Mouse (Mus musculus): Measurements from ENCODE around the gene Mybbp1a. TPM values are rescaled to one million over a fixed set of nuclear protein-coding genes. Genes with fewer than 3 reads are reported as not detected.

Mybbp1a gene
- 84.6 and 86.2 TPM in 2 replicates for polyA plus RNA-seq (2015; fragmentation: Nextera tagmentation; extraction: Ambion mirVana)

DNA sequence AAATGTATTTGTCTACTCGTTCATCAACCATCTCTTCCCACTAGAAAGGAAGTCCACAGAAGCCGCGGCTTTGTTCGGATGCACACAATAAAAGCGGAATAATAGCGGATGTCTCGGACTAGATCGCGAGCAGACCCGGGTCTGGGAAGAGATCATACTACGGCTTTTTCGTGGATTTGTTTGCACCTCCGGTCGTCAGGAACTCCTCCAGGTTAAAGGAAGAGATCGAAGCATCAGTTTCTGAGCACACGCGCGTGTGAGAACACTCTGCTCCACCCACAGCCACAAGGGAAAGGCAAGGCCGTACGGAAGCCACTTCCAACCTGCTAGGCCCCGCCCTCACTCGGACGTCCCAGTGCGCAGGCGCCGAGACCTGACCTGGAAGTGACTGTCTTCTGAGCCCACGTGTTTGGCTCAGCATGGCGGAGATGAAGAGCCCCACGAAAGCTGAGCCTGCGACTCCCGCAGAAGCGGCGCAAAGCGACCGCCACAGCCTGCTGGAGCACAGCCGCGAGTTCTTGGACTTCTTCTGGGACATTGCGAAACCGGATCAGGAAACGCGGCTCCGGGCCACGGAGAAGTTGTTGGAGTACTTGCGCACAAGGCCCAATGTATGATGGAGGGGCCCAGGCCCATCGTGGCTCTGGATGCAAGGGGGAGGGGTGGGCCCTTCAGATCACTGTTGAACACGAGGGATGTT is at the start of gene Mybbp1a:
Mybbp1a (plus strand) TSS at position 391 of the 700 bp plus-strand sequence.
- H3K36me3 ChIP-seq = peaks cover 38% of the 10 kb centered on the region
- under 1% methylated on average over 46 of the region's 46 CpGs for WGBS
- peak within 1 kb of the TSS; percentile 89 for H3K9ac ChIP-seq (replicated peaks)
- ATAC-seq = peak; percentile 94
- H3K4me1 ChIP-seq (replicated peaks) = peaks cover 17% of the 10 kb centered on the region
- no peaks in the 10 kb centered on the region for H3K9me3 ChIP-seq
- H3K4me2 ChIP-seq (replicated peaks) = peak within 1 kb of the TSS; percentile 98
- peak within 1 kb of the TSS; percentile 79 for H3K4me3 ChIP-seq (replicated peaks)
- H3K27ac ChIP-seq = peak within 1 kb of the TSS; percentile 94
- no peaks in the 10 kb centered on the region for H3K27me3 ChIP-seq

DNA sequence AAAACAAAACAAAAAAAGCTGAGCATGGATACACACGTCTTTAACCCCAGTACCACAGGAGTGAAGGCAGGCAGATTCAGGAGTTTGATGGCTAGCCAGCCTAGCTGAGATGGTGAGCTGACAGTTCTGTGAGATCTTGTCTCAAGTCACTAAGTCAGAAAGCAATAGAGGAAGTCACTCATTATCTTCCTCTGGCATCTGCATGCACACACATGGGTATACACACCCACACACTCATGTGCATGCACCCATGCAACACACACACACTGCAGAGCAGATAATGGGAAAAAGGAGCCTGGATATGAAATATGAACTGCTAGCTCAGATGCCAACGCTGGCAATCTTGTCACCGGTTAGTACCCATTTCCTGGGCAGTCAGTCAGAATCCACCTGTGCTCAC is 47.9 kb upstream of the Mybbp1a start:
- Histone ChIP-seq H3K9ac (replicated peaks) (no peak overlapping the region), H3K9me3 (no peaks in the 10 kb centered on the region), H3K4me3 (replicated peaks) (no peak overlapping the region), H3K4me1 (replicated peaks) (0 out of 2 replicates have a peak, but pooled peaks cover 3% of the 10 kb centered on the region), H3K27ac (no peak overlapping the region), H3K36me3 (no peaks in the 10 kb centered on the region), H3K27me3 (no peaks in the 10 kb centered on the region), H3K4me2 (replicated peaks) (no peak overlapping the region)
- 93% methylated on average over 3 of the region's 3 CpGs for WGBS
- no peak for ATAC-seq

DNA sequence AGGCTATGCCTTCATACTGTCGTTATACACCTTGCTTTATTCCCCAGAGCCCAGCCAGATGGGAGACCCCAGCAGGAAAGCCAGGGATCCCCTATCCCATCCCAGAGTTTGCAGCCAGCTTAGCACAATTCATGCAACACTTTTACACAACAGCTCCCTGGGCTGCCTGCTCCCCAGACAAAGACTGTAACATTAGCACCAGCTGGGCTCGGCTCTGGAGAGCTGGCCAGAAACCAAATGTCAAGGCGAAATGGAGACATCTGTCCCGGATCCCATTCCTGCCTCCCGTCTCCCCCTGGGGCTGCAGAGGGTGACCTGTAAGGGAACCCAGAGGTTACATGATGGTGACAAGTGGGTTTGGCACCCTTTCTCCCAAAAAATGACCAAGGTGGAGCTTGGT is 47.5 kb upstream of the Mybbp1a start:
- no peak for ATAC-seq
- Histone ChIP-seq H3K4me2 (replicated peaks) (no peak overlapping the region), H3K36me3 (no peaks in the 10 kb centered on the region), H3K27ac (no peak overlapping the region), H3K4me3 (replicated peaks) (no peak overlapping the region), H3K4me1 (replicated peaks) (0 out of 2 replicates have a peak, but pooled peaks cover 3% of the 10 kb centered on the region), H3K27me3 (no peaks in the 10 kb centered on the region), H3K9ac (replicated peaks) (no peak overlapping the region), H3K9me3 (no peaks in the 10 kb centered on the region)
- WGBS = 62% methylated on average over 5 of the region's 5 CpGs

DNA sequence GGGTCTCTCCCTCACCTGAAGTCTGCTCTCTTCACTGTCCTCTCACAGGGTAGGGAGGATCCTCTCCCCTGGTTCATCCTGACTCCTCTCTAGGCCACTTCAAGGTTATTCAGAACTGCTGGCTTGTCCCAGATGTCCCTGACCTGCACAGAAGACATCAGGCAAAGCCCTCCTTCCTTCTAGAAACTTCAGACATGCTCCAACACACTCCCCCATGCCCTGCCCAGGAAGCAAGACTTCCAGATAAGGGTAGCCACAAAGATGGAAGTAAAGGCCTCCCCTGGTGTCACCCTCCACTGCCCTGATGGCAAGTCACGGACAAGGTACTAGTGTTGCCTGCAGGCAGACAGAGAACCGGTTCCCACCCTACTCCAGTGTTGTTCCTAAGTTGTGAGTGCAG is 46.5 kb upstream of the Mybbp1a start:
- Histone ChIP-seq H3K4me3 (replicated peaks) (no peak overlapping the region), H3K4me1 (replicated peaks) (0 out of 2 replicates have a peak, but pooled peaks cover 3% of the 10 kb centered on the region), H3K27ac (no peak overlapping the region), H3K9ac (replicated peaks) (no peak overlapping the region), H3K4me2 (replicated peaks) (no peak overlapping the region), H3K36me3 (no peaks in the 10 kb centered on the region), H3K27me3 (no peaks in the 10 kb centered on the region), H3K9me3 (no peaks in the 10 kb centered on the region)
- 75% methylated on average over 2 of the region's 2 CpGs for WGBS
- ATAC-seq = no peak

DNA sequence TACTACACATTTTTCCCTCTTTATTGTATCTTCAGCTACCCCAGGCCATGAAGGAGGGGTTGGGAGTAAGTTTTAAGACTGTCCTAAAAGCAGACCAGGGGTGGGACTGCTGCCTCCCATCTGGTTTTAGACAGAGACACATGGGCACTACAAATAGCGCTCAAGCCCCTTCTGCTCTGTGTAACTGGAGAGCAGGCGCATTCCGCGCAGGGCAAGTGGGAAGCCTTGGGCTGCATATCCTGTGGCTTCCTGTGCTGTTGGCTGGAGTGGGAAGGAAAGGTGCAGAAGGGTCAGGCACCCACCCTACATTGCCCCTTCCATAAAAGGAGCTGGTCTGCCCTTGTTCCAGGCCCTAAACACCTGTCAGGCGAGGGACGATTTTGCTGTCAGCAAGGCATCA is 45.5 kb upstream of the Mybbp1a start:
- Histone ChIP-seq H3K4me1 (replicated peaks) (0 out of 2 replicates have a peak, but pooled peaks cover 3% of the 10 kb centered on the region), H3K27me3 (no peaks in the 10 kb centered on the region), H3K27ac (no peak overlapping the region), H3K36me3 (no peaks in the 10 kb centered on the region), H3K9me3 (no peaks in the 10 kb centered on the region), H3K9ac (replicated peaks) (no peak overlapping the region), H3K4me2 (replicated peaks) (no peak overlapping the region), H3K4me3 (replicated peaks) (no peak overlapping the region)
- no peak for ATAC-seq
- 91% methylated on average over 6 of the region's 6 CpGs for WGBS

DNA sequence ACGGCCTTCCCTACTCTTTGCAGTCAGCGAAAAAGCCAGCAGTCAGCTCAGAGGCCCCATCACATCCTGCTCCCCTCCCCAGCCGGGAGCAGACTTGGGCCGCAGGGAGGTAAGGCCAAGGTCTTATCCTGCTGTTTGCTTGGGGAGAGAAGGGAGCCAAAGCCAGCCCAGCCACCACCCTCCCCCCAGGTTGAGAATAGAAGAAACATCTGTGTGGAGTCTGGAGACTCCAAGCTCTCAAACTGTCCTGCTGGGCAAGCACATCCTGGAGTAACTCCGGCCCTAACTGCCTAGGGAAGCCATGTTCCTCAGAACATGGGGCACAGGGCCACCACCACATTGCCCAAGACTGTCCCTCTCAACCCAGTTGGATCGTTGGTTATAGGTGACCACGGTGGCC is 44.5 kb upstream of the Mybbp1a start:
- Histone ChIP-seq H3K9me3 (no peaks in the 10 kb centered on the region), H3K36me3 (no peaks in the 10 kb centered on the region), H3K4me1 (replicated peaks) (0 out of 2 replicates have a peak, but pooled peaks cover 3% of the 10 kb centered on the region), H3K27ac (no peak overlapping the region), H3K4me3 (replicated peaks) (no peak overlapping the region), H3K9ac (replicated peaks) (no peak overlapping the region), H3K4me2 (replicated peaks) (no peak overlapping the region), H3K27me3 (no peaks in the 10 kb centered on the region)
- 92% methylated on average over 7 of the region's 7 CpGs for WGBS
- no peak for ATAC-seq

DNA sequence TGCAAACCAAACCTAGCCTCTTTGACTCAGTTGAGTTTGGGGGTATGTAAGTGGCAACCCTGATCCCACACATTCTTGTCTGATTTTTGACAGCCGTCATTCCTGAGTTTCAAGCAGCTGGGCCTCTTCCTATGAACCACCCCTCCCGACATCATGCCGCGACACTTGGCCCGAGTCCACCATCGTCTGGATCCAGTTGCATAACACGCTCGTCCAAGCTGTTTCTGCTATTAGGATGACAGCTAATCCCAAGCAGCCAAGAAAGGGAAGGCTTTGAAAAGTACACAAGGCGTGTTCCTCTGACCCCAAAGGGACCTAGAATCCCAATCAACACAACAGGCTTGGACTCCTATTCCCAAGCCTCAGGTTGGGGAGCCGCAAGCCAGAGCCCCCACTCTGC is 44.1 kb upstream of the Mybbp1a start:
- Histone ChIP-seq H3K4me1 (replicated peaks) (0 out of 2 replicates have a peak, but pooled peaks cover 3% of the 10 kb centered on the region), H3K4me3 (replicated peaks) (no peak overlapping the region), H3K36me3 (no peaks in the 10 kb centered on the region), H3K9me3 (no peaks in the 10 kb centered on the region), H3K27ac (no peak overlapping the region), H3K4me2 (replicated peaks) (no peak overlapping the region), H3K9ac (replicated peaks) (no peak overlapping the region), H3K27me3 (no peaks in the 10 kb centered on the region)
- 86% methylated on average over 10 of the region's 10 CpGs for WGBS
- no peak for ATAC-seq

DNA sequence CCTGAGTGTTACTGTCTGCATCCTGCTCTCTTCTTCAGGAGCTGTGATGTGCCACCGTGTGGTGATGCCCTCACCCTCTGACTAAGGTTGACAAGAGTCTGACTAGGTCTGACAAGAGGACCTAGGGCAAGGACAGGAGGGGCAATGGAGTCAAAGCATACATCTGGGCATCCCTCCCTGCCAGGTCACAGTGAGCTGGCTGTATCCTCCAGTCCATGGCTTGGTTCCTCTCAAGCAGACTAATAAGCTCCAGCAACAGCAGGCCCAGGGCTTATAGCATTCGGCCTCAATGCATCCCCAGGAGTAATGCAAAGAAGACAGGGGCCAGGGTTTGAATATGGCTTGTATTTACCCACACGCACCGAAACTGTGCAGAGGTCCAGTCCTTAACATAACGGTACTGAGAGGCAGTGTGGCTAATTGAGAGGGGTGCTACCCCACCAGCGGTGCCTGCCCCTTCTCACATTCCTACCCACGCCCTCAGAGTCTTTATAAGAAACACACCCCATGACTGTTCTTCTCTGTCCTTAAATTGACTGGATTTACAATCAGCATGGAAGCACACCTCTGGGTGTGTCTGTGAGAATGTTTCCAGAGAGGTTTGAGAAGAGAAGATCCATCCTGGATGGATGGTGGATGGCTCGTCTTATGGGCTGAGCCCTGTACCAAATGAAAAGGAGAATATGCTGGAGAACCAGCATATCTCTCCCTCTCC is 43.2 kb upstream of the Mybbp1a start:
- no peaks in the 10 kb centered on the region for H3K9me3 ChIP-seq

DNA sequence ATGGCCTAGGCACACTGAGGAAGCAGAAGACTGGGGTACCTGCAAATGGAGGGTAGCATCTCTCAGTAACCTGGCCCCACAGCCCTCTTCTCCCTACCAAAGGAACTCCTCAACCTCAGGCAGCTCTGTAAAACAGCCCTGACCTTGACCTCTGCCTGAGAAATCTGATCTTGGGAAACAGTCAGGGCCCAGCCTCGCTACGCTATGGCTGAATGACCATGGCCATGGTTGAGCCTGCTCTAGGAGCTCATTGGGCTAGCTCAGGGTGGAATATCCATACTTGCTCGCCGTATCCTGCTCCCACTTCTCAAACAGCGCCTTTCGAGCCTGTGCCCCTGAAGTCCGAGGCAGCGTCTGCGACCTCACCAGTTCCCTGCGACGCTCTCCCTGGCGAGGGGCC is 40.1 kb upstream of the Mybbp1a start:
- Histone ChIP-seq H3K4me1 (replicated peaks) (no peaks in the 10 kb centered on the region), H3K9me3 (no peaks in the 10 kb centered on the region), H3K27ac (no peak overlapping the region), H3K27me3 (no peaks in the 10 kb centered on the region), H3K4me3 (replicated peaks) (no peak overlapping the region), H3K36me3 (no peaks in the 10 kb centered on the region), H3K9ac (replicated peaks) (no peak overlapping the region), H3K4me2 (replicated peaks) (no peak overlapping the region)
- 87% methylated on average over 12 of the region's 12 CpGs for WGBS
- ATAC-seq = no peak

More for the DNA sequence above, 43.2 kb upstream of the Mybbp1a start:
- Histone ChIP-seq H3K36me3 (no peaks in the 10 kb centered on the region), H3K27me3 (no peaks in the 10 kb centered on the region), H3K4me1 (replicated peaks) (0 out of 2 replicates have a peak, but pooled peaks cover 3% of the 10 kb centered on the region), H3K27ac (no peak overlapping the region), H3K4me2 (replicated peaks) (no peak overlapping the region), H3K4me3 (replicated peaks) (no peak overlapping the region), H3K9ac (replicated peaks) (no peak overlapping the region)
- no peak for ATAC-seq
- 87% methylated on average over 8 of the region's 8 CpGs for WGBS

DNA sequence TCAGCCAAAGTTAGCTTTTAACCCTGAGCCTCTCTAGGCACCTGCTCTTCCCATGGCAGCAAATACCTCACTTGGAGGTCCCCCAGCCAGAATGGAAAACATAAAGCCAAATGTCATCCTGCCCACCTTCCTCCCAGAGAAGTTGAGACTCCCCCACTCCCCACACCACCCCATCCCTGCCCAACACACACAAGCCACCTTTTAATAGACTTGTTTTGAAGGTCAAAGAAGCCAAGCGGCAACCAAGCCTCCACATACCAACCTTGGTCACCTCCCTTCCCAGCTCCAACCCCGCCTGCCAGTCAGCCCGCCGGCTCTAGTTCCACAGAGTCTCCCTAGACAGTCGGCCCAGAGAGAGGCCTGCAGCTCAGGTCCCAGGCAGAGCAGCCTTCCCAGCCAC is 39.1 kb upstream of the Mybbp1a start:
- Histone ChIP-seq H3K9me3 (no peaks in the 10 kb centered on the region), H3K9ac (replicated peaks) (no peak overlapping the region), H3K4me3 (replicated peaks) (no peak overlapping the region), H3K36me3 (no peaks in the 10 kb centered on the region), H3K27me3 (no peaks in the 10 kb centered on the region), H3K4me2 (replicated peaks) (no peak overlapping the region), H3K4me1 (replicated peaks) (no peaks in the 10 kb centered on the region), H3K27ac (no peak overlapping the region)
- no peak for ATAC-seq
- WGBS = 84% methylated on average over 5 of the region's 5 CpGs

DNA sequence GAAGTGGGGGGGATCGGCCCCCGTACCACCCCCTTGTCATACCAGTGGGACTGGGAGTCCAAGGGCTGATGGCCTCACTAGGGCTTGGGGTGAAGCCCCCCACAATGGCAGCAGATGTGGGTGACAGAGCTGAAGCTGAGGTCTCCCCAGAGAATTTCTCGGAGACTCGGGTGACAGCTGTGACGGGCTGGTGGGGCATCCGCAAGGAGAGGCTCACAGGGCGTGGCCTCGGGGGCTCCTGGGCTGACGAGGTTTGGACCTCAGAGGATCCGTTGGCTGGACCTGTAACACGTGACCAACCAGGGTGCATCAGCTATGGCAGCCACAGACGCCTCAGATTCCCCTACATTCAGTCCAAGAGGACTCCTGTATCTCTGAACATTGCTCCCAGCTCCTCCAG is 38.2 kb upstream of the Mybbp1a start:
- 80% methylated on average over 12 of the region's 12 CpGs for WGBS
- Histone ChIP-seq H3K4me1 (replicated peaks) (no peaks in the 10 kb centered on the region), H3K27ac (no peak overlapping the region), H3K27me3 (peaks cover 2% of the 10 kb centered on the region; the same call in 1 of the 2 replicates), H3K4me2 (replicated peaks) (no peak overlapping the region), H3K4me3 (replicated peaks) (no peak overlapping the region), H3K9me3 (no peaks in the 10 kb centered on the region), H3K36me3 (no peaks in the 10 kb centered on the region), H3K9ac (replicated peaks) (no peak overlapping the region)
- ATAC-seq = no peak

DNA sequence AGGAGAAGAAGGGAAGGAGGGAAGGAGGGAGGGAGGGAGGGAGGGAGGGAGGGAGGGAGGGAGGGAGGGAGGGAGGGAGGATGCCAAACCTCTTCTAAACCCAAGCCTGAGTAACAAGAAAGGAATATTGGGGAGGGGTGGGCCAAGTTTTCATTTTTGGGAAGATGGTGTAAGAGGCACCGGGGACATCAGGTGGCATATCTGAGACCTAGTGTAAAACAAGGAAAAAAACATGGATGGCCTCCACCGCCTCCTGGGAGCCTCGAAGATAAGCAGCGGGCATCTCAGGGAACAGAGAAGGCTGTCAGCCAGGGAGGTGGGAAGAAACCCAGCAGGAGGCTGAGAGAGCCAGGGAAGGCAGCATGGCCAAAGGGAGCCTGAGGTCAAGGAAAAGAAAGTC is 35.6 kb upstream of the Mybbp1a start:
- peaks cover 2% of the 10 kb centered on the region for H3K4me1 ChIP-seq (replicated peaks)
- H3K27ac ChIP-seq = no peak overlapping the region
- no peaks in the 10 kb centered on the region for H3K9me3 ChIP-seq
- 67% methylated on average over 4 of the region's 4 CpGs for WGBS
- H3K36me3 ChIP-seq = no peaks in the 10 kb centered on the region
- no peak overlapping the region for H3K9ac ChIP-seq (replicated peaks)
- H3K4me3 ChIP-seq (replicated peaks) = no peak overlapping the region
- H3K27me3 ChIP-seq = peaks cover 26% of the 10 kb centered on the region
- ATAC-seq = no peak
- H3K4me2 ChIP-seq (replicated peaks) = no peak overlapping the region
